8 mouse cellular contexts compared by ENCODE assay signal in genomic region chr7:105480561-105481504, GRCm38 (mm10). TPM values are rescaled to one million over a fixed set of nuclear protein-coding genes. Genes with fewer than 3 reads are reported as not detected.
DNase-seq lines count a peak whose midpoint lies in the region; ATAC-seq and TF ChIP-seq lines count a peak whose summit lies in the region.

No protein-coding gene starts in this region.

- no peaks in the 10 kb centered on the region for H3K36me3 ChIP-seq in intestine, embryonic 16.5 days (ENCODE audit: control insufficient read depth, insufficient read depth, low read length)

- peaks cover 9% of the 10 kb centered on the region for H3K4me1 ChIP-seq in intestine, embryonic 16.5 days (ENCODE audit: control insufficient read depth, insufficient read depth, low read length)
- H3K4me1 ChIP-seq in lung, adult 2 months (ENCODE audit: control insufficient read depth, insufficient read depth, low read length) = peaks cover 8% of the 10 kb centered on the region; the same call in 1 of the 2 replicates

- no peaks in the 10 kb centered on the region; the same call in 1 of the 2 replicates for H3K27me3 ChIP-seq in intestine, embryonic 16.5 days (replicated peaks; ENCODE audit: control insufficient read depth, insufficient read depth, low read length)

- H3K4me2 ChIP-seq in intestine, embryonic 16.5 days (ENCODE audit: low read depth, low read length) = peak overlapping the region; percentile 89

- peak; percentile 5; the same call in 1 of the 2 replicates for ATAC-seq in intestine, embryonic 16.5 days

- H3K27ac ChIP-seq in layer of hippocampus, adult 2 months = peak overlapping the region; percentile 90
- peak overlapping the region; percentile 92 for H3K27ac ChIP-seq in intestine, embryonic 16.5 days (ENCODE audit: low read length)

- H3K9me3 ChIP-seq in intestine, embryonic 16.5 days (ENCODE audit: control insufficient read depth, low read length) = no peaks in the 10 kb centered on the region

- H3K9ac ChIP-seq in intestine, embryonic 16.5 days (ENCODE audit: low read depth, low read length) = peak overlapping the region; percentile 84

- peak overlapping the region; percentile 67 for H3K4me3 ChIP-seq in layer of hippocampus, adult 2 months
- peak overlapping the region; percentile 58 for H3K4me3 ChIP-seq in intestine, embryonic 16.5 days (ENCODE audit: low read length)
- H3K4me3 ChIP-seq in lung, adult 2 months (replicated peaks; ENCODE audit: extremely low read depth, low read depth, low read length) = peak overlapping the region; percentile 64

- TF ChIP-seq POLR2A in lung, adult 2 months (IDR thresholded peaks at IDR 0.05; ENCODE audit: borderline replicate concordance, extremely low read depth, low read depth, low read length) = no peak

- no peak for TF ChIP-seq CTCF in layer of hippocampus, adult 2 months (conservative IDR thresholded peaks at IDR 0.05)
- TF ChIP-seq CTCF in lung, adult 2 months (IDR thresholded peaks at IDR 0.05; ENCODE audit: insufficient read depth, low read length) = no peak

- WGBS in intestine, embryonic 16.5 days = 65% methylated on average over 23 of the region's 23 CpGs
- WGBS in lung, adult 2 months = 44% methylated on average over 23 of the region's 23 CpGs

- DNase-seq in layer of hippocampus, adult 2 months (ENCODE audit: low spot score in 2 of 2) = no peak
- DNase-seq in layer of hippocampus, adult 18-20 months (ENCODE audit: low spot score in 2 of 2) = no peak
- peak; percentile 64 to 73 for DNase-seq in cerebellum, postnatal 10 days
- peak; percentile 97 for DNase-seq in heart, adult 11 months
- peak; percentile 33 for DNase-seq in lung, adult 2 months
- DNase-seq in ovary, postnatal 14 days (ENCODE audit: low spot score) = peak; percentile 22
- no peak for DNase-seq in frontal cortex, postnatal 36 days (ENCODE audit: low spot score in 2 of 2)

RNA-seq across cellular contexts. Expression of gene Cavin3, which starts 1.3 kb away (rescaled TPM):
- total RNA-seq in layer of hippocampus, adult 2 months (2021) = 10 to 100 TPM; 13.9 to 14.2 TPM
- 10 to 100 TPM; 14.3 to 15.9 TPM for total RNA-seq in layer of hippocampus, adult 18-20 months (2021)
- 80.5 and 86.6 TPM in 2 replicates for polyA plus RNA-seq in intestine, embryonic 16.5 days (2015; fragmentation: Nextera tagmentation; extraction: Ambion mirVana)
- polyA plus RNA-seq in lung, adult 2 months (2012; rRNA removed) = 52.5 and 76.9 TPM in 2 replicates

RNA-seq across cellular contexts. Expression of gene Cckbr, which starts 55.3 kb away (rescaled TPM):
- 1 to 10 TPM; 6.2 to 6.5 TPM for total RNA-seq in layer of hippocampus, adult 2 months (2021)
- total RNA-seq in layer of hippocampus, adult 18-20 months (2021) = 1 to 10 TPM; 5.4 to 9.2 TPM
- 0.10 and 0.13 TPM in 2 replicates for polyA plus RNA-seq in intestine, embryonic 16.5 days (2015; fragmentation: Nextera tagmentation; extraction: Ambion mirVana)
- not detected in 2 replicates for polyA plus RNA-seq in lung, adult 2 months (2012; rRNA removed)

Comparison
In these comparisons a context has a peak if more than half of its experiments do, and no peak if none do; other contexts are left out.
1. DNase-seq: peak in cerebellum, postnatal 10 days (2 of 2), heart, adult 11 months (single experiment), lung, adult 2 months (single experiment) and ovary, postnatal 14 days (single experiment); none in layer of hippocampus, adult 2 months (0 of 2), layer of hippocampus, adult 18-20 months (0 of 2) and frontal cortex, postnatal 36 days (0 of 2).
2. Peak in every context shown above with its lines, with median percentiles within 50 percentile points of each other: H3K4me3 ChIP-seq.